In genomic region chr2:28839501-28840221, GRCm38 (mm10) we compare ENCODE assay signal across 8 mouse cellular contexts. TPM values are rescaled to one million over a fixed set of nuclear protein-coding genes. Genes with fewer than 3 reads are reported as not detected.
DNase-seq lines count a peak whose midpoint lies in the region; ATAC-seq and TF ChIP-seq lines count a peak whose summit lies in the region.

No protein-coding gene starts in this region.

- no peak for TF ChIP-seq CTCF in testis, adult 2 months (IDR thresholded peaks at IDR 0.05; ENCODE audit: control insufficient read depth, insufficient read depth, insufficient replicate concordance, low read depth, low read length)
- TF ChIP-seq CTCF in cortical plate, adult 2 months (IDR thresholded peaks at IDR 0.05; ENCODE audit: extremely low read depth, insufficient read depth, low read length), result no peak

- peak overlapping the region; percentile 90 for H3K4me3 ChIP-seq in testis, adult 2 months (ENCODE audit: control insufficient read depth, low read depth, low read length)
- H3K4me3 ChIP-seq in cortical plate, adult 2 months (ENCODE audit: insufficient read depth, low read length), result peak overlapping the region; percentile 94
- peak overlapping the region; percentile 88 to 98 for H3K4me3 ChIP-seq in heart, embryonic 14.5 days (ENCODE audit: control insufficient read depth in 1 of 2, insufficient read depth in 1 of 2, low read depth in 1 of 2, low read length in 2 of 2)
- peak overlapping the region; percentile 99 for H3K4me3 ChIP-seq in limb, embryonic 11.5 days (ENCODE audit: low read depth, low read length)
- H3K4me3 ChIP-seq in midbrain, embryonic 14.5 days (replicated peaks; ENCODE audit: low read depth, low read length), result peak overlapping the region; percentile 99

- H3K27me3 ChIP-seq in testis, adult 2 months (ENCODE audit: control insufficient read depth, insufficient read depth, low read length), result no peaks in the 10 kb centered on the region
- H3K27me3 ChIP-seq in heart, embryonic 14.5 days (ENCODE audit: control insufficient read depth, insufficient read depth, low read length), result no peaks in the 10 kb centered on the region
- no peaks in the 10 kb centered on the region for H3K27me3 ChIP-seq in limb, embryonic 11.5 days (ENCODE audit: control insufficient read depth, insufficient read depth, low read length)
- no peaks in the 10 kb centered on the region for H3K27me3 ChIP-seq in midbrain, embryonic 14.5 days (ENCODE audit: control insufficient read depth, insufficient read depth, low read length)

- peak overlapping the region; percentile 87 for H3K4me2 ChIP-seq in heart, embryonic 14.5 days (ENCODE audit: low read length)
- peak overlapping the region; percentile 85 for H3K4me2 ChIP-seq in limb, embryonic 11.5 days (ENCODE audit: low read depth, severe bottlenecking)
- H3K4me2 ChIP-seq in midbrain, embryonic 14.5 days (ENCODE audit: low read length), result peak overlapping the region; percentile 97

- TF ChIP-seq POLR2A in testis, adult 2 months (IDR thresholded peaks at IDR 0.05; ENCODE audit: control insufficient read depth, low read depth, low read length), result no peak
- no peak for TF ChIP-seq POLR2A in cortical plate, adult 2 months (IDR thresholded peaks at IDR 0.05; ENCODE audit: extremely low read depth, insufficient read depth, low read length)

- peak; percentile 51 for ATAC-seq in heart, embryonic 14.5 days (ENCODE audit: insufficient number of reproducible peaks, insufficient read depth, low FRiP score, low read depth)
- peak; percentile 35; the same call in 1 of the 2 replicates for ATAC-seq in limb, embryonic 11.5 days (ENCODE audit: insufficient number of reproducible peaks, low FRiP score, low TSS enrichment, low read depth)
- ATAC-seq in midbrain, embryonic 14.5 days (ENCODE audit: low FRiP score, low TSS enrichment), result no peak; the same call in 1 of the 2 replicates

- H3K9me3 ChIP-seq in heart, embryonic 14.5 days (ENCODE audit: control insufficient read depth, low read length), result no peaks in the 10 kb centered on the region
- H3K9me3 ChIP-seq in limb, embryonic 11.5 days (ENCODE audit: control insufficient read depth, low read length), result no peaks in the 10 kb centered on the region
- H3K9me3 ChIP-seq in midbrain, embryonic 14.5 days (ENCODE audit: control insufficient read depth, low read length), result no peaks in the 10 kb centered on the region

- peak overlapping the region; percentile 86 for H3K27ac ChIP-seq in testis, adult 2 months (ENCODE audit: control insufficient read depth, insufficient read depth, low read depth, low read length)
- H3K27ac ChIP-seq in cortical plate, adult 2 months (ENCODE audit: insufficient read depth, low read length), result peak overlapping the region; percentile 72; the same call in 1 of the 2 replicates
- H3K27ac ChIP-seq in heart, embryonic 14.5 days (replicated peaks in 1 of 2; ENCODE audit: control insufficient read depth in 1 of 2, insufficient read depth in 1 of 2, low read depth in 2 of 2, low read length in 2 of 2), result peak overlapping the region; percentile 41 to 91
- H3K27ac ChIP-seq in limb, embryonic 11.5 days (replicated peaks; ENCODE audit: low read depth, low read length), result peak overlapping the region; percentile 81; the same call in 1 of the 2 replicates
- peak overlapping the region; percentile 86 for H3K27ac ChIP-seq in midbrain, embryonic 14.5 days (replicated peaks; ENCODE audit: low read depth, low read length)

- H3K9ac ChIP-seq in heart, embryonic 14.5 days (ENCODE audit: low read length), result peak overlapping the region; percentile 96
- H3K9ac ChIP-seq in limb, embryonic 11.5 days (ENCODE audit: low read length), result peak overlapping the region; percentile 91
- peak overlapping the region; percentile 91 for H3K9ac ChIP-seq in midbrain, embryonic 14.5 days (replicated peaks; ENCODE audit: low read length)

- under 1% methylated on average over 53 of the region's 53 CpGs for WGBS in heart, embryonic 14.5 days
- under 1% methylated on average over 42 of the region's 53 CpGs for WGBS in limb, embryonic 11.5 days
- under 1% methylated on average over 53 of the region's 53 CpGs for WGBS in midbrain, embryonic 14.5 days

- H3K36me3 ChIP-seq in testis, adult 2 months (ENCODE audit: control insufficient read depth, insufficient read depth, low read length), result peaks cover 2% of the 10 kb centered on the region; the same call in 1 of the 2 replicates
- H3K36me3 ChIP-seq in heart, embryonic 14.5 days (ENCODE audit: control insufficient read depth, insufficient read depth, low read length), result peaks cover 7% of the 10 kb centered on the region
- no peaks in the 10 kb centered on the region; the same call in 1 of the 2 replicates for H3K36me3 ChIP-seq in limb, embryonic 11.5 days (ENCODE audit: control insufficient read depth, insufficient read depth, low read length)
- H3K36me3 ChIP-seq in midbrain, embryonic 14.5 days (ENCODE audit: control insufficient read depth, insufficient read depth, low read length), result peaks cover 11% of the 10 kb centered on the region

- no peak for DNase-seq in testis, postnatal 14 days (ENCODE audit: low spot score)
- DNase-seq in limb, embryonic 11.5 days (ENCODE audit: low spot score), result peak; percentile 33
- no peak for DNase-seq in midbrain, embryonic 14.5 days
- no peak for DNase-seq in spleen, adult 12 weeks (ENCODE audit: low spot score)
- no peak for DNase-seq in frontal cortex, postnatal 25 days (ENCODE audit: low spot score in 2 of 2)

- peaks cover 2% of the 10 kb centered on the region for H3K4me1 ChIP-seq in testis, adult 2 months (ENCODE audit: control insufficient read depth, insufficient read depth, low read length)
- peaks cover 5% of the 10 kb centered on the region; the same call in 1 of the 2 replicates for H3K4me1 ChIP-seq in cortical plate, adult 2 months (ENCODE audit: control insufficient read depth, insufficient read depth, low read length)
- H3K4me1 ChIP-seq in heart, embryonic 14.5 days (ENCODE audit: control insufficient read depth in 2 of 2, insufficient read depth in 2 of 2, low read length in 2 of 2), result peaks cover 0 to 39% of the 10 kb centered on the region in 2 experiments; a peak in 3 of 4 replicates
- H3K4me1 ChIP-seq in limb, embryonic 11.5 days (ENCODE audit: control insufficient read depth, insufficient read depth, low read length), result peaks cover 10% of the 10 kb centered on the region
- H3K4me1 ChIP-seq in midbrain, embryonic 14.5 days (ENCODE audit: control insufficient read depth, insufficient read depth, low read length), result peaks cover 38% of the 10 kb centered on the region

RNA-seq across cellular contexts. Expression of gene Gtf3c4, which starts 0.5 kb away (rescaled TPM):
- 12.2 and 13.0 TPM in 2 replicates for polyA plus RNA-seq in testis, adult 2 months (2012; rRNA removed)
- 12.6 and 12.9 TPM in 2 replicates for polyA plus RNA-seq in cortical plate, adult 2 months (2012; rRNA removed)
- polyA plus RNA-seq in heart, embryonic 14.5 days (2014; fragmentation: Nextera tagmentation; extraction: Ambion mirVana), result 13.0 and 13.9 TPM in 2 replicates
- polyA plus RNA-seq in limb, embryonic 11.5 days (2014; fragmentation: Nextera tagmentation; extraction: Ambion mirVana), result 31.3 and 35.4 TPM in 2 replicates
- 32.0 and 38.5 TPM in 2 replicates for polyA plus RNA-seq in midbrain, embryonic 14.5 days (2014; fragmentation: Nextera tagmentation; extraction: Ambion mirVana)

RNA-seq across cellular contexts. Expression of gene Ddx31, which starts 0.5 kb away (rescaled TPM):
- 5.0 and 5.9 TPM in 2 replicates for polyA plus RNA-seq in testis, adult 2 months (2012; rRNA removed)
- 4.9 and 5.7 TPM in 2 replicates for polyA plus RNA-seq in cortical plate, adult 2 months (2012; rRNA removed)
- 7.1 and 8.6 TPM in 2 replicates for polyA plus RNA-seq in heart, embryonic 14.5 days (2014; fragmentation: Nextera tagmentation; extraction: Ambion mirVana)
- 20.4 and 21.8 TPM in 2 replicates for polyA plus RNA-seq in limb, embryonic 11.5 days (2014; fragmentation: Nextera tagmentation; extraction: Ambion mirVana)
- polyA plus RNA-seq in midbrain, embryonic 14.5 days (2014; fragmentation: Nextera tagmentation; extraction: Ambion mirVana), result 11.8 and 14.4 TPM in 2 replicates
